Mouse (Mus musculus) left cerebral cortex, postnatal 36 days (tissue): ENCODE results near the gene Psmg4. TPM values are rescaled to one million over a fixed set of nuclear protein-coding genes. Genes with fewer than 3 reads are reported as not detected.

ENCODE experiments used
- DNase-seq, 2 experiments: peaks; one replicate each; pipeline ENCODE4 v3.0.0; 2021 to 2022; ENCODE audit warnings: low spot score in 2 of 2, mixed read lengths in 1 of 2
- intact Hi-C: fragments of 180-260 bp; cut with DNase I; formaldehyde crosslinking; loops from one replicate; pipeline ENCODE4 v1.15.1; 2025
- total RNA-seq, 2 experiments: library from RNA; stranded (reverse); gene quantifications; 2 replicates each; pipeline ENCODE4 v1.2.3; 2021

The Psmg4 gene
- total RNA-seq, 2 experiments from 2014 or later = 19.4 to 20.5 TPM

DNA sequence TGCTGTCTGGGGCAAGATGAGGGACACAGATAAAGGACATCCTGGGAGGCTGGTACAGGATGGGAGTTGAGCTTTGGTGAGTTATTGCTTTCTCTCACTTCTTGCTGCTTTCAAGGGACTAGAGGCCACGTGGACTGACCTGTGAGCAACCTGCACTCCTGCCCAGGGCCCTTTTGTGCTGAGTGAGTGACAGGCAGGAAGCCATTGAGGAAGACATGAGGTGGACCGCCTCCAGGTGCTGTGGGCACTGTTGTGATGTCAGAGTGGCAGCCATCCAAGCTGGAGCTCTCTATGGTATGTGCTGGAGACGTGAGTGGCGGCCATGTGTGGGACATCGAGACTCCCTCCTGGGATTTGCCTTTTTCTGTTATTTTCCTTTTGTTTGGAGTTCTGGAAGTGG, 18.9 kb downstream of the Psmg4 start:
- intact Hi-C loops = loop anchor here (10.0 kb wide), 1 partner anchor 613 kb away; no protein-coding TSS in a partner anchor

DNA sequence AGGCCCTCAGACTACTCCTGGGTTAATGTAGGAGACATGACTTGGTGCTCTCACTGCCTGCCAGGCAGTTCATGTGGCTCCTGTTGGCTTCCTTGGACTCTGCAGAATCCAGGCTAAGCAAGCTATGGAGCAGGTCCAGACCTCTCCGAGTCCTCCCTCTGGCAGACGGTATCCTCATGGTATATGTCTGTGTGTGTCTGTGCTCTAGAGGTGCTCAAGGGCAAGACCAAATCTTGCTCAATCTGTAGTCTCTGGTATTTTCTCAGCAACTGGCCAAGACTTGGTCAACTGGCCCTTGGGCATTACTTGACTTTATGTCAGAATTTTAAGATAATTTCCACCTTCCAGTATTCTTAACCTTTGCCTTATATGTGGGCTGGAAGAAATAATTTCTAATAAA, 22.6 kb downstream of the Psmg4 start:
- intact Hi-C loops = loop anchor here (5.0 to 10.0 kb wide), 2 partner anchors 609 to 687 kb away; no protein-coding TSS in a partner anchor
- DNase-seq = no peak

More for the DNA sequence above, 18.9 kb downstream of the Psmg4 start:
- no peak for DNase-seq

DNA sequence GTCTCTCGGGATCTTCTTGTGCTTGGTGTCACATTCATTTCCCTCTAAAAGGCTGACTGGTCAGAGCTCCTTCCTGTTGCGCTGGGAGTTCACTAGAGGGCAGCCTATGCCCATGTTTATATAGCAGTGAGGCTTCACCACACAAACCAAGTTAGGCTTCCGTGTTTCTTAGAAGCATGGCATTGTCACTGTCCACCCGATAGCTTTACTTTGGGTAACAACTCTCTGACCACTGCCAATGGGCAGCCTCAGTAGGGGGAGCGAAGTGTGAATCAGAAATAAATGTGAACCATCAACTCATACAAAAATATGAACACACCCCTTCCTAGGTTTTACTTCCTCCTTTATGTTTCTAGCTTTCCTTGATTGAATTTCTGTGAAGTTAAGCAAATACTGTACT, 24.8 kb downstream of the Psmg4 start:
- peak; percentile 48 to 63 for DNase-seq
- intact Hi-C loops = loop anchor here (1.0 to 10.0 kb wide), 3 partner anchors 449 to 685 kb away; no protein-coding TSS in a partner anchor

DNA sequence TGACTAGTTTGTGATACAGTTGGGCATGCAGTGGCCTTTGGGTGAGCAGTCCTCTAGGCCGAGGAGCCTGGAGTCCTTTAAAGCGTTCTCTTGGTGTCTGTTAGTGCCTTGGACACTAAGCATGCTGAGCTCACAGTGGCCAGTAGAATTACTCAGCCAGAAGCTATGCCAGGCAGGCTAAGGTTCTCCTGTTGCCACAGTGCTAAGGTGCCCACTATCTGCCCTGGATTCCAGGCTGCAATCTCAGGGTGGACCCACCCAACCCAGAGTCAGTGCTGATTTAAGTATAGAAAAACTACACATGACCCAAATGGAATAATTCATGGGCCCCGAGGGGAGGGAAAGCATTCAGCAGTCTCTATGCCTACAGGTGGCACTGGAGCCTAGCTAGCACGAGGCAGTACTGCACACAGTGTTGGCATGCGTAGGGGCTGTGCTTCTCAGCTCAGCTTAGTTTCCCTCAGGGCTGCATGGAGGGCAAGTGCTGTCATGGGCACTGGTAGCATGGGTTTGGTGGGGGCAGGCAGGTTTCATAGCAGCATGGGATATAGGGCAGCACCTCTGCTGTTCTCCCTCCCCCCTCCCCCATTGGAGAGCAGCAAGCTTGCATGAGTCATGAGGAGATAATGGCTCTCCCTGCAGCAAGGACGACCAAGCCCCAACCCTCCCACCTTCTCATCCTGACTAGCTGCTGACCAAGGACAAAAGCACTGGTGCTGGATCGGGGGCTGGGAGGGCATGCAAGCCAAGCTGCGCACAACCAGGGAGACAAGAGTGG, 29.8 kb downstream of the Psmg4 start:
- intact Hi-C loops = no loop called here
- peak; percentile 31 to 32 for DNase-seq

DNA sequence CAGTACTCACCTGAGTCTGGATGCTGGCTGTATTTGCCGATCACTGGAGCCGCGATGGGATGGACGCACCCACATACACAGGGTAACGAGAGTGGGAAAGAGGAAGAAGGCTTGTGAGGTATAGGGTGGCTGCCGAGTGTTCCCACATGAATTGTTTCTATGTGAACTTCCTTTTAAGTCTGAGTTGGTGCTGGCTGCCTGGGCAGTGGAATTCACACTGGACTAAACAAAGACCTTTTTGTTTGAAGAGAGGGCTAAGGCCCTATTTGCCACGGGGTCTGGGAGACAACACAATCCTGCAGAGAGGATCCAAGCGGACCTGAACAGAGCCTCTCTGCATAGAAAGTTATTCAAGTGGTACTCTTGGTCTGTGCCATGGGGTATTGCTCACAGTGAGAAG, 30.6 kb downstream of the Psmg4 start:
- intact Hi-C loops = no loop called here
- DNase-seq = no peak

DNA sequence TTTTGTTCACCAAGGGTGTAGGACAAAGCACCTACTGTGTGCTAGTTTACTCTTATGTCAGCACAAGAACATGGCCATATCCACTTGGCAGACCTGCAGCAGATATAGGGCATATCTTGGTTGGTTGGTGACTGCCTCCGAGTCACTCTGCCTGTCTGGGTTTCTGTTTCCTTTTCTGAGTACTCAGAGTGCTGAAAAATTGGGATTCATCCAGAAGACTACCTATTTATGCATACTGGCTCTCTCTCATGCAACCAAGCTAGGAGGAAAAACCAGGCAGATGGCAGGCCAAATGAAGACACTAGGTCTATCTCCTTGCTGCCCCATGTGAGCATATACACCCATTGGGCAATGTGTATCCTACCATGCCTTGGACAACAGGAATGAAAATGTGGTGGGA, 32.9 kb downstream of the Psmg4 start:
- intact Hi-C loops = no loop called here
- peak in 1 of 2 experiments; percentile 18 for DNase-seq

DNA sequence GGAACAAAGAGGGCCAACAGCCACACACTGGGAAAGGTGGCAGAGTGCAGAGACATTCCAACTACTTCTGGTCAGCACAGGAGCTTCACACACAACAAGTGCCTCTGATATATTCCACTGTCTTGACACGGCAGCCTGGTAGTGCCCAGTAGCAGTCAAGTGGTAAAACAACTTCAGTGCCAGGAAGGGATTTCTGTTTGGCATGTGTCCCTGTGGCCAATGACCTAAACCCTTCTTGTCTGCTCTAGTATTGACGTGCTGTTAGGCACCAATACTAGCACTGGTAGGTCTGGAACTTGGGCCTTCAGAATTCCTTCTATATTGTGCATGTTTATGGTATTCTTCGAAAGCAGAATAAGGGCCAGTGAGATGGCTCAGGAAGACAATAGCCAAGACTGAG, 42.5 kb downstream of the Psmg4 start:
- intact Hi-C loops = no loop called here
- no peak for DNase-seq

DNA sequence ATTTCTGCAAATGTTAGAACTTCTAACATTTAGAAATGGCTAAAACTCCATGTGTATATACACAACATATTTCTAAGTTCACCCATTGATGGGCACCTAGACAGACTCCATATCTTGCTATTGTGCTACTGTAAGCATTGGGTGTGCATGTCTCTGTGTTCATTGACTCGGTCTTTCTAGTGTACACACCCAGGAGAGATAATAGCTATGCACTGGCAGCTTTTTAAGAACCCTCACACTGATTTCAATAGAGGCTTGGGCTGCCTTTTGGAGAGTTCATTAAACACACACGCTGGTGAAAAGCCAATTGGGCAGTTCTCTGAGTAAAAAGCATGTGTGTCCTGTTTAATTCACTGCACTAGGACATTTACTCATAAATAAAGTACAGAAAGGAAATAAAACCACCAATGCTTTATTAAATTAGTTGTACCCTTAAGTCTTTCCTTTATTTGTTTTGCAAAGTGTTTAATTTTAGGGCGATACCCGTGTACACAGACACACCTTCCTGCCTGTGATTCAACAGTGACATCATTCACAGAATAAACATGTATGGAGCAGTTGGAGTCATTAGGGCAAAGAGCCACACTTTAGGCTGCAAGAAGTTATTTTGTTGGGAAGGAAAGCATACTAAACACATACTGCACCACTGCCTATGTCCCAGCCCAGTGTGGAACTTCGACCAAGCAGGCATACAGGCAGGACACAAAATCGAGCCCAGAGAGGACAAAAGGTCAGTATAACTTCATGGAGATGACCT, 45.1 kb downstream of the Psmg4 start:
- intact Hi-C loops = no loop called here
- DNase-seq = no peak

DNA sequence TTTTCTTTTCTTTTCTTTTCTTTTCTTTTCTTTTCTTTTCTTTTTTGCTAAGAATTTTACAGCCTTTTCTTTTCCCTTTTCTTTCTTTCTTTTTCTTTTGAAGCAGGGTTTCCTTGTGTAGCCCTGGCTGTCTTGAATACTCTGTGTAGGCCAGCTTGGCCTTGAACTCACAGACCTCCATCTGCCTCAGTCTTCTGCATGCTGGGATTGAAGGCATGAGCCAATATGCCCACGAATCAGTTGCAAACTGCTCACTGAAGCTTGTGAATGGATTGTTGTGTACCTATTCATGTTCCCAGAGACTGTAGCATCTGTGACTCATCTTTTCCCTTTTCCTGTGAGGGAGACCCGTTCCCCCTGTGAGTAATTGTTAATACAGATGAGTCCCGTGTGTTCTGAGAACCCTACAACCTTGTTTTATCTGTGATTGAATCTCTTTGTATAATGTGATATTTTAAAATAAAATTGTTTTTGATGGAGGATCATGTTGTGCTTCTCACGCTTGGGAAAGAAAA, 48.6 kb downstream of the Psmg4 start:
- intact Hi-C loops = no loop called here

DNA sequence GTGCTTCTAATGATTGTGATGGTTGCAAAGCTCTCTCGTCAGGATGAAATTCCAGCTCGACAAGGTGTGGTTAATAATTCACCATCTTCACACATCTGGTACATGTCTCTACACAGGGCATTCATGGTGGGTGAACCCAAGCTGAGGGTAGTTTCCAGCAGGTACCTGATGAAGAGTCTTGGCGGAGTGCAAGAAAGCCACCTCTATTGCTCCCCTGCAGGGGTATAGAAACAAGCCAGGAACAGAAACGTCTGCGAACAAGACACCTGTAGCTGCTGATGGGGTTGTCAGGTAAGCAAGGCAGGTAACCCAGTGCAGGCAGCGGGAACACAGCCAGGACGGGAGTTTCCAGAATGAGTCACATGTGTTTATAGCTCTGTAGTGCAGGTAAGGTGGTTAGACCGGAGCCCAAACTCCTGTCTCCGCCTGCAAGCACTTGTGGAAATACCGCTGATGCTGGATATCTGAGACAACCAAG, 50.0 kb downstream of the Psmg4 start:
- intact Hi-C loops = no loop called here
- DNase-seq = no peak

More for the DNA sequence above, 48.6 kb downstream of the Psmg4 start:
- DNase-seq = no peak

DNA sequence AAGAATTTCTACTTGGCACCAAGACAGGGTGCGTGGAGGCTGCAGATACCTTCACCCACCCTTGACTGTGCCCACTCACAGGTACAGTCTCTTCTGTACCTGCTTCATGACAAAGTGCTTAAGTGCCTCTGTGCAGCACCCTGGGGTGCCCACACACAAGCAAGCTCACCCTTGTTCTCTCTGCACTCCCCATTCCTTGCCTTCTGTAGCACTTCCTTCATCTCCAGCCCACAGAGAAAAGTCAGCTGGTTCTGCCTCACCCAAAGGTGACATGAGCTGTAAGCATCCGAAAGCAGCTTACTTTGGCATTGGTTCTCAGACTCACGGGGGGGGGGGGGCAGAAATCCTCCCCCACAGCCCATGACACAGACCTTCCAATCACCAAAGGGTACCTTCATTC, 52.1 kb downstream of the Psmg4 start:
- DNase-seq = no peak

DNA sequence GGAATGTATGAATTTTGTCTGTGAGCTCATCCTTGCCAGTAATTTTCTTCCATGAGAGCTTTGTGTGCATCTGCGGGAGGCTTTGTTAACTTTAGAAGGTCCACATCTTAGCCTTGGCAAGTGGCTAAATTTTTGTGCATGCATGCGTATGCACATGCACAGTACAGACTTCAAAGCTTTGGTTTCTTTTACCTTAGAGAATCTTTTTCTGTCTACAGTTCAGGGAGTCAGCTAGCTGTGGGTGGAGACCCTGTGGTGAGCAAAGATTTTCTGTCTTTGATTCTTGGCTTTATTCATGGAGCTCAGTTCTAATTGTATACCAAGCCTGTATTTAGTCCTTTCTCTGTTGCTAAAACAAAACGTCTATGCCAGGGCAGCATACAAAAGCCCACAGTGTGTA, 56.0 kb downstream of the Psmg4 start:
- intact Hi-C loops = no loop called here
- DNase-seq = no peak

More for the DNA sequence above, 52.1 kb downstream of the Psmg4 start:
- intact Hi-C loops = no loop called here

DNA sequence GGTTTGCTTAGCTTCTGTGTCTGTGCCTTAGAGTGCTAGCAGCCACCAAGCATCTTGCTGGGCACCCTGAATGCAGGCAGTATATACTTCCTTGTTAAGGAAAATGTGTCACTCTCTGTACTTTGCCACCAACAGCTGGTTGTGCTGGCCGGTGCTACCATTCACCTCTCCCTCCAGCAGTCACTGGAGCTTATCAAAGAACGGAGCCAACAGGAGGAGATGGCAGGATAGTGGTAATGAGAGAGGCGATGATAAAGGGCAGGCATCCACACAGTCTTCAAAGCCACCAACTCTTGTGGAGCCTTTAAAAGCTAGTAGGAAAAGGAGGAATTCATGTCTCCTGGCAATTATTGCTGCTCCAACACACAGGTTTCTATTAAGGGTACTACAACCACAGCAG, 57.0 kb downstream of the Psmg4 start:
- DNase-seq = no peak
- intact Hi-C loops = no loop called here

DNA sequence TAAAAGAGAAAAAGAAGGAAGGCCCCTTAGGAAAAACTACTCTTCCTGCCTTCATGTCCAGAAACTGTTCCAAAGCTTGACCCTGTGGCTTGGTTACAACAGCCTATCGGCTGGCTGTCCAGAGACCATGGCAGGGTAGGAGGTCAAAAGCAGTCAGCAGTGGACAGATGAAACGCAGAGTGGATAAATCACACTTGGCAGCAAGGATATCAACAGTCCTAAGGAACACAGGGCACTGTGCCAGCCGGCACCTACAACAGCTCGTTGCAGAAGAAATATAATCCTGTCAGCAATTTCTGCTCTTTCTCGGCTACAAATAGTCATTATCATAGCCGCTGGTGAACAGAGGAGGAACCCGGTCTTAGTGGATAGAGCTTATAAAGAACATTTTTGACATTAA, 60.2 kb downstream of the Psmg4 start:
- no peak for DNase-seq
- intact Hi-C loops = no loop called here

DNA sequence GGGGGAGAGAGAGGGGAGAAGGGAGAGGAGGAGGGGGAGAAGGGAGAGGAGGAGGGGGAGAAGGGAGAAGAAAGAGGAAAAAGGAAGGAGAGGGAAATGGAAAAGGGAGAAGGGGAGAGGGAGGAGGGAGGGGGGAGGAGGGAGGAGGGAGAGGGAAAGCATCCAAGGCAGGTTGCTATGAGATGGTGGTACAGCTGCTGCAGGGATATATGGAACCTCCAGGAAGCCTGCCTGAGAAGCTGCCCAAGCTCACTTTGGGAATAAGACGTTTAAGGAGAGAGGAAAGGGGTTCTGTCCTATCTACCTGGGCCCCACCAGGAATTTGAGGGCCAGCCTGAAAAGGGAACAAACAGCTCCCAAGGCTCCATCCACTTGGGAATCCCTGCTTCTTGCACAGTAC, 64.2 kb downstream of the Psmg4 start:
- no peak for DNase-seq
- intact Hi-C loops = no loop called here

Other genes with a start within 250 kb of the Psmg4 start
- gene Nqo2, start 198.3 kb upstream of the Psmg4 start, total RNA-seq = 1 to 10 TPM; 5.7 to 8.4 TPM
- gene Ripk1, start 160.6 kb upstream of the Psmg4 start, total RNA-seq = 1 to 10 TPM; 5.6 to 5.8 TPM
- 10 to 100 TPM; 34.8 to 38.9 TPM for gene Serpinb6a, start 160.2 kb upstream of the Psmg4 start, total RNA-seq
- gene Bphl, start 125.4 kb upstream of the Psmg4 start, total RNA-seq = 10 to 100 TPM; 39.7 to 40.5 TPM
- gene Tubb2a, start 85.0 kb upstream of the Psmg4 start, total RNA-seq = 100 to 1,000 TPM; 839 to 952 TPM
- 100 to 1,000 TPM; 174 to 183 TPM for gene Tubb2b, start 32.5 kb upstream of the Psmg4 start, total RNA-seq
- gene Slc22a23, start 182.2 kb downstream of the Psmg4 start, total RNA-seq = 10 to 100 TPM; 50.0 to 59.4 TPM